Mouse (Mus musculus) right cerebral cortex, postnatal 36 days (tissue): ENCODE results near the gene Rrp1.
"Not testable (repeated sequence)": the region's sequence is repeated elsewhere in the genome, so short reads cannot be mapped to it uniquely, and the experiment has no call there.

Experiments
- DNase-seq, 2 experiments: peaks; one replicate each; pipeline ENCODE4 v3.0.0; 2022; ENCODE audit warnings: low spot score in 2 of 2, mixed read lengths in 1 of 2

The Rrp1 gene

DNA sequence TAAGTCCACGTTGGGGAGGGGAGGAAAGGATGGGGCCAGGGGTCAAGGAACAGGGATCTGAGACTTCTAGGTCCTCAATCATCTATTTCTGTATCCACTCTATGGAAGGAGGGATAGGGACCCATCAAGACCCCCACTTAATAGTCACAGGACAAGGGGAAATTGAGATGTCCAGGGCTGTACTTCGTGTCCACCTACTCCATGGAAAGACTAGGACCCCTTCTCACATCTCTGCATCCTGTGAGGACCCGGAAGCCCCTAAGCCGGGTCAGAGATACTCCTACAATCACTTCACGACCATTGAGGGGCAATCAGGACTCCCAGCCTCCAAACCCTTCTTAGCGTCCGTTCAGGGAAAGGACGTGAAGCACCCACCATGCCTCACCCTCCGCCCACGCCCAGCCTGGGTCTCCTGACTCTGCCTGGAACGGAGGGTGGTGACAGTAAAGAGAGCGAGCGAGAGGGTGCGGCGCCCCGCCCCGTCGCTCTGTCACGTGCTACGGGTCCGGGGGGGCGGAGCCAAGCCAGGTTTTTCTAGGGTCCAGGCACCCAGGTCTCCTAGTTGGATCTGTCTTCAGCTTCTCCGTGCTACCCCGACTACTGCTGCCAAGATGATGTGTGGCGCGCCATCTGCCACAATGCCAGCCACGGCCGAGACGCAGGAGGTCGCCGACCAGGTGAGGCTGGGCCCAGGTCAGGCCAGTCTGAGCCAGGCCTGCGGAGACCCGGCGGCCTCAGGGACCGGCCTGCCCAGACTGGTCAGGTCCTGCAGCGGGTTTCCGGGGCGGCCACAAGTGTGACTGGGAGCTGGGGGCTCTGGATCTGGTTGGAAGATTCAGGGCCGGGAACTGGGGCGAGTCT, 12.6 kb upstream of the Rrp1 start, which contains the start of gene Cstb:
Cstb (plus strand) TSS at position 489 of the 861 bp plus-strand sequence.
- DNase-seq: peak; percentile 82 to 86

DNA sequence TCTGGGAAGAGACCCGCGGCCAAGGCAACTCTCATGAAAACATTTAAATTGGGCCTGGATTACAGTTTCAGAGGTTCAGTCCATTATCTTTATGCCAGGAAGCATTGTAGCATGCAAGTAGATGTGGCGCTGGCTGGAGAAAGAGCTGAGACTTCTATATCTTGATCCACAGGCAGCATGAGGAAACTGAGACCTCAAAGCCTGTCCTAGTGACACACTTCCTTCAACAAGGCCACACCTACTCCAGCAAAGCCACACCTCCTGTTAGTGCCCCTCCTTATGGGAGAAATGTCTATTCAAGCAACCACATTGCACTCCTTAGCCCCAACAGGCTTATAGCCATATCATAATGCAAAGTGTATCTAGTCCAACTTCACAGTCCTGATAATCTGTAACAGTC, 9.8 kb upstream of the Rrp1 start:
- no peak for DNase-seq

DNA sequence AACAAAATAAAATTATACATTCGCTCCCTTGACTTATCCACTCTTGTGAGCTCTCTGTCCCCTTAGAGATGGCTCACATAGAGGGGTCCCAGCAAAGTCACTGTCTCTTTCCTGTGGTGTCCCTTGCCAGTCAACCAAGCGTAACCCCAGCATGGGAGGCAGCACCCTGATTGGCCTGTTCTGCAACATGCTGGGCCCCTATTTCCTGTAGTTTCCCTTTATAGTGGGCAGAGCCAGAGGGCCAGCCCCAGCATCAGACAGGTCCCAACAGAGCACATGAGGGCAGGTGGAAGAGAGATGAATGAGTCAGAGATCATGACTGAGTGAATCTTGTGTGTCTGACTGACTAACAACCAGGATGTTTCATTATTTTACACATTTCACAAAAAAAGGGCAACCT, 8.1 kb upstream of the Rrp1 start:
- no peak for DNase-seq

DNA sequence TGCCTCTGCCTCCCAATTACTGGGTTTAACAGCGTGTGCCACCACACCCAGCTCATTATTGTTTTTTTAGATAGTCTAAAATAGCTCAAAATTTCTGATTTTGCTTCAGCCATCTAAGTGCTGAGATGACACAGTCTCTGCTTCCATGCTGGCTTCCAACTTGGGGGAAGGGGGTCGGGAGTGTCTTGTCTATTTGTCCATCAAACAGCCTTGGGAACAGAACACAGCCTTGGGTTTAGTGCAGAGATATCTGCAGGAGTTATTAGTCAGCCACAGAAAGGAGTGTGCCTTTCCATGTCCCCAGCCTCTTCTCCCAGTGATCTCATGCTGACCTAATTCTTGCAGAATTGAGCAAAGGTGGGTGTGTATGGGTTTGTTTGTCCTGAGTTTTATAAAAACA, 5.9 kb upstream of the Rrp1 start:
- no peak for DNase-seq

DNA sequence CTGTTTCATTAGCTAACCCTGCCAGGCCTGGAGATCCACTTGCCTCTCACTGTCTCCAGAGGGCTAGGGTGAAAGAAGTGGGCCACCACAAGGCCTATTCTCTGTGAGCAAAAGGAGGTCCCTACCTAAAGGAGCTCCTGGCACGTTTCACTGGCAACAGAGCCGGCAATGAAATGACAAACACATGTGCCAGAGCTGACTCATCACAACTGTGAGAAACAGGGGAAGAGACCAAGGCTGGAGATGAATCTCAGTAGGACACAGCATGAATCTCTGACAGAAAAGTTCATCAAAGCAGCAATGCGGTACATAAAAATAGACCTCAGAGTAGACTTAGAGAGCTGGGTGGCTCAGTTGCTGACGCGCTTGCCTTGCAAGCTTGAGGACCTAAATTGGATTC, 5.0 kb upstream of the Rrp1 start:
- peak in 1 of 2 experiments; percentile 40 for DNase-seq

DNA sequence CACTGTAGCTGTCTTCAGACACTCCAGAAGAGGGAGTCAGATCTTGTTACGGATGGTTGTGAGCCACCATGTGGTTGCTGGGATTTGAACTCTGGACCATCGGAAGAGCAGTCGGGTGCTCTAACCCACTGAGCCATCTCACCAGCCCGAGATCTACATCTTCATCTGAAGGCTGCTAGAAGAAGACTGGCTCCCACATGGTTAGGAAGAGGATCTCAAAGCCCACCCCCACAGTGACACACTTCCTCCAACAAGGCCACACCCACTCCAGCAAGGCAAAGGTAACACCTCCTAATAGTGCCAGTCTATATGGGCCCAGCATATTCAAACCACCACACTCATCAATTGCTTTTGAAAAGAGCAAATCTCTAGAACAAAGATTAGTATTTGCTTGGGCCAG, 2.1 kb upstream of the Rrp1 start:
- not testable (repeated sequence) for DNase-seq

DNA sequence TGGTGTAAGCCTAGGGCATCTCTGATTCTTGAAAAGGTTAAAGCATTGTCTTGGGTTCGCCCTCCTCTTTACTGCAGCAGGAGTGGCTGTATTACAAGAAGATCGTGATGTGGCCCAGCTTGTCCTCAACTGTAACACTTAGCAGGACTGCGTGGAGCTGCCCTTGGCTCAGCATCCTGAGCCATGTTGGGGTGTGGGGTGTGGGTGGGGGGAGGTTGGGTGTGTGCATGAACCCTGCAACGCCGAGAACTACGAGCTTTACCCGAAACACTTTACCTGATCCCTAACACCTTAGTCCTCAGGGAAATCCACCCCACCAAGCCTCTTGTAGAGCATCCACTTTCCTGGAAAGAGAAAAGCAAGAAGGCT, 293 bp upstream of the Rrp1 start:
- no peak for DNase-seq

DNA sequence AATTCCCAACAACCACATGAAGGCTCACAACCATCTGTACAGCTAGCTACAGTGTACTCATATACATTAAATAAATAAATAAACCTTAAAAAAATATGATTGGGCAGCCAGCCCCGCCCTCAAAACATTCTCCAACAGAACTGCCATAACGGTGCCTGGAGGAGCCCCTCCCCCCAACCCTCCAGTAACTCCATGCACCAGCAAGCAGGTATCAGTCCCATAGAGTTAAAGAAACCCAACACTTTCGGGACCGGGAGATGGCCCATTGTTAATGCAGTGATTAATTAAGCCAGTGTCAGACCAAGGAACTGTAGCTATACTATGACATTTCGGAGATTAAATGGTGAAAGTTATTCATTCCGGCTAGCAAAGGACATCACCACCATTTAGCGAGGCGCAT, 992 bp downstream of the Rrp1 start:
- DNase-seq: no peak

DNA sequence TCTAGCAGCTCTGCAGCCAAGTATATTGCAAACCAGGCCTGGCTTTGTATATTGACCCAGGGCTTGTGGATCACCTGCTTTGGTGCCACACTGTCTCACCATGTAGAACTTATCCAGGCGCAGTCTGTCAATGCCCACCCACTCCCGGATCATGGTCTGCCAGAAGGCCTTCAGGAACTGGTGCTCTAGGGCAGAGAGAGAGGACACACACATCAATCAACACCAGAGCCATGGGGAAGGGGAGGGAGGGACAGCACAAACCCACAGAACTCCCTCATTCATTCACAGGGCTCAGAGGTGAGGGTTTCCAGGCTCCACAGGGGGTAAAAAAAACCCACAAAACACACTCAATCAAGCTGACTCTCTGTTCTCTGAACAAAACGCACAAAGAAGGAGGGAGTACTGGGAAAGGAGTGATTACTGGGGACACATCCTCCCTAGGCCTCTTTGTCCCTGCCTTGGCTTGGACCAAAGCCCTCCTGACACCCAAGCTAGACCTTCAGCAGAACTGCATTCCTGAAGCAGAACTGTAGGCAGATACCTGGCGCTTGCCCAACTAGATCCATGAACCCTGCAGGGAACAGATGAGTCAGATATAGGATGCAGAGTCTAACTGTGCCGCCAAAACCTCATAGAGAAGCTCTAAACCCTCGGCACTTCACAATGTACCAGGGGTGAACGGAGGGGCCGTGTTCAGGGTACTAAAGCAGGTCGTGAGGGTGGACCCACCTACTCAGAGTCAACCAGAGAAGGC, 3.6 kb downstream of the Rrp1 start:
- DNase-seq: no peak

DNA sequence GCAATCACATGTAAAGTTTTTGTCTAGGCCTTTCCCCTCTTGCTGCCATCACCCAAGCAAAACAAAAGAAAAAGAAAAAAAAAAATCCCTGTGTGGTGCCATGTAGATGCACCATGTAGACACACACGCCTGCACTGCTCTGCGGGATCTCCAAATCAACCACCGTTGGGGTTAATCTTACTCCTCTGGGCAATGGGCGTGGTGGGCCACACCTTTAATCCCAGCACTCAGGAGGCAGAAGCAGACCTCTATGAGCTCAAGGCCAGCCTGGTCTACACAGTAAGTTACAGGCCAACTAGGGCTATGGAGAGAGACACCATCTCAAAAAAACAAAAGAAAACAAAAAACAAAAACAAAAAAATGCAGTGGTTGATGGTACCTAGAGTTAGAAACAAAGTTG, 5.7 kb downstream of the Rrp1 start:
- DNase-seq: no peak

DNA sequence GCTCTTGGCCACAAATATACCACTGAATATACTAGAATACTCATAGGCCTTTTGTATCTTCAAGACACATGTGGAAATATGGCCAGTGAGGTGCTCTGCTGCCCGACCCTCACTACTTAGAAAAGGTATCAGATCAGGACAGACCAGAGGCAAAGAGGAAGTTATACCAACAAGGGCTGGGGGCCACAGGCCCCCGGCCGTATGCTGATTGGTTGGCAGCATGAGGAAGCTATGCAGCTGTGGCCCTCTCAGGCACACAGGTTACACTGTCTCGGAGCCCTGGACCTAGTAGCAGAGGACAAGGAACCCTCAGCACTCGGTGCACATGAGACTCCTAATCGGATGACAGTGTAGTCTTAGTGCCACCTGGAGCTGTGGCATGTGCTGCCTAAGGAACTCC, 6.7 kb downstream of the Rrp1 start:
- DNase-seq: no peak

DNA sequence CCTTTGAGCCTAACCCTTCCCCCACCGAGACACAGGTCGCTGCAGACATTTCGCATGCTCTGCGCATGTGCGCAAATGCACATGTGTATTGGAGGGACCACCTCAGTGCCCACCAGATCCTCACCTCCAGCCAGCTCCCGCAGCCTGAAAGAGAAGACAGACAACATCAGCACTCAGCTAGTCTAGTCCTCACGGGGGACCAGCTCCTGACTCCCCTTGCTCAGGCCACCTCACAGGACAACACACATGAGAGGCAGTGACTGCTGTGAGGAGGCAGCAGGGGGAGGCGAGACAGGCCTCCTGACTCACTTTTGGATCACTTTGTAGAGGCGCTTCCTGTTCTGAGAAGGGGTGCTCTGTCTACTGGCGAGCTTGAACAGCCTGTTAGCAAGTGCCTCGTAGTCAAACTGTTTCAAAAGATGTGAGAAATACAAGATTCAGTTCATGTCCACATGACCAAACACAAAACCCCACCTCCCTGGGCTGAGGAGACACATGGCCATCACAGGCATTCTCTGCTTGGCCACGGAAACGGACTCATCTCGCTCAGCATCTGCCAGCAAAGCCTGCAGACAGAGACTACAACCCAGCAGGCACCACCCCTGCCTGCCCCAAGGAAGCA, 10.4 kb downstream of the Rrp1 start:
- DNase-seq: no peak

DNA sequence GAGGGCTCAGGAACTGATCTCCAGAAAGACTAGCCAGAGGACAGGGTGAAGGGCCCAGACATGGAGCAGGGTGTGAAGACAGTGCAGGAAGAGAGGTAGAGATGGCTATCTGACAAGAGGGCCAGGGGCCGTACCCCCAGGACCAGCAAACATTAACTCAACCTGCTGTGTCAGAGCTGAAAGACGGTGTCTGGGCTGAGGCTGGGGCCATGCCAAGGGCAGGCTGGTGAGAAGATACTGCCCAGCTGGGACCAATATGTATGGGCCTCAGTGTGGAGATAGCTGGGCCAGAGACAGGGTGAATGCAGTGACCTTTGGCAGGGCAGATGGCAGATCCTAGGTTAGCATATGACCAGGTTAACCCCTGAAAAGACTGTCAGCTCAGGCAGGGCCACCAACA, 11.7 kb downstream of the Rrp1 start:
- no peak for DNase-seq

DNA sequence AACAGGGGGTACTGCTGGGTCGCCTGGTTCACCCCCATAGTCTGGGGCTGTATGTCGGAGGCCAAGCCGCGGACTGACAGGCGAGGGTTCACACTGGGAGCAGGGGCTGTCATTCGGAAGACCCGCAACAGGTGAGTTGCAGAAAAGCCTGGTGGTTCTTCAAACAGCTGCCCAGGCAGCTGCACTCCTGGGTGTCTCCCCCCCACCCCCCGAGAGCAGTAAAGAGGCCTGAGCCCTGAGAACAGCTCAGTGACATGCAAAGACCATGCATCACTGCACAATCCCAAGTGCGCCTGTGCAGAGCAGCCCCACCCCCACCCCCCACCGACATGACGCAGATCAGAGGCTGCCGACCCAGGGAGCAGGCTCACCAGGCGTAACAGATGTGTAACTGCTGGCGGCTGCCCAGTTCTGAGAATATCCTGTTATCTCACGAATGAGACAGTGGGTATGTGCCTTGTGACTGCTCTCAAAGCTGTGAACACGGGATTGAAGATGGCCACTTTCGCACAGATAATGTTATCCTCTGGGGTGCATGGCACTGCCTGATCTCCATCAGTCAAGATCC, 13.7 kb downstream of the Rrp1 start:
- no peak for DNase-seq

DNA sequence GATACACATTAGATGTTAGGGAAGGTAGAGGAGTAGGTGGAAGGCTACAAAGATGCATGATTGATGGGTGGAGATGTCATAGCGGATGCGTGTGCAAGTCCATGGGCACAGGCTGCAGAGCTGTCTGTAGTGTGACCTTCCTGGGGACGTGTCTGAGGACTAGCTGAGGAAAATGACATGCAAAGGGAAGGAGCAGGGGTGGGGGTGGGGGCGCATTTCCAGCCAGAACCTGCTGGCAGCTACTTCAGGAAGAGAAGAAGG, 16.3 kb downstream of the Rrp1 start:
- no peak for DNase-seq

DNA sequence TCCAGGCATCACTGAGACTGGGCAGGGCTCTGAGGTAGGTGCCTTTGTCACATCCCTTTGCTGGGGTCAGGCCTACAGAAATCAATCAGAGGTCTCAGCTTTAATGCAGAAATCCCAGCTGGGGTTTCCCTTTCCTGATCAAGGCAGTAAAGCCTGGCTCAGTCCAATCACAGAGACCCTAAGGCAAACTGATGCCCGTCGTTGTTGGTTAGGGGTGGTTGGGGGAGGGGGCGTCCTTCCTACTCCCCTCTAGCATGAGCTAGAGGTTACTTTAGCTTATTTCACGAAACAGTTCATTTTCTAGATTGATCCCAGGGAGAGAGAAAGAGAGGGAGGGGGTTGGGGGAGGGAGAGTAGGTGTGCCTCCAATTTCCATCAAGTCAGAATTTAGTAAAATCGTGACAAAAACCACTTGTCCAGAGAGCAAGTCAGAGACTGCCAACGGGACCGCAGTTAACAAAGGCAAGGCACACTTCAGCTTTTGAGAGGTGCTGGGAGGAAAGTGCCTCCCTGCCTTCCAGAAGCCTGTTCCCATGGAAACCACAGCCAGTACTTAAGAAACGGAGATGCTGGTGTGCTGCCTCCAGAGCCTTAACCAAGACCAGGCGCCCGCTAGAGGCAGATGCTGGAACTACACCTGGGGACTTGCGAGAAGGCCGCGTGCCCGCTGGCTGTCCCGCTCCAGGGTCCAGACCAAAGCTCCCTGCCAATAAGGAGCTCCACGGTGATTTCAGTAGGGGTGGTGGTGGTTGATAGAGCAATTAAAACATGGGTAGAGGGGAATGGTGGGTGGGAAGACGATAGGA, 16.8 kb downstream of the Rrp1 start:
- DNase-seq: peak; percentile 95 to 96

DNA sequence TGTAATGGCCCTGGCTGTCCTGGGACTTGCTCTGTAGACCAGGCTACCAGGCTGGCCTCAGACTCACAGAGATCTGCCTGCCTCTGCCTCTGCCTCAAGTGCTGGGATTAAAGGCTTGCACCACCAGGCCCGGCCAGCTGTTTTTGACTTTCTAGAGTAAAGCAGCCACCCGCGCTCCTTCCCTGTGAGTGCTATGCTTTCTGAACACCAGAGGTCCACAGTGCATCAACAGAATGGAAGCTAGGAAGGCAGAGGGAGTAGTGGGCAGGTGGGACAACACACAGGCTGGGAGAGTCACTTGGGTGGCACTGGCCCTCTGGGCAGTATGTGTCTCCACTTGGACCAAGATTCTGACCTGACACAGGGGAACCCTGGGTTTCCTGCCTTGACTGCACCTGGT, 17.5 kb downstream of the Rrp1 start:
- DNase-seq: no peak

DNA sequence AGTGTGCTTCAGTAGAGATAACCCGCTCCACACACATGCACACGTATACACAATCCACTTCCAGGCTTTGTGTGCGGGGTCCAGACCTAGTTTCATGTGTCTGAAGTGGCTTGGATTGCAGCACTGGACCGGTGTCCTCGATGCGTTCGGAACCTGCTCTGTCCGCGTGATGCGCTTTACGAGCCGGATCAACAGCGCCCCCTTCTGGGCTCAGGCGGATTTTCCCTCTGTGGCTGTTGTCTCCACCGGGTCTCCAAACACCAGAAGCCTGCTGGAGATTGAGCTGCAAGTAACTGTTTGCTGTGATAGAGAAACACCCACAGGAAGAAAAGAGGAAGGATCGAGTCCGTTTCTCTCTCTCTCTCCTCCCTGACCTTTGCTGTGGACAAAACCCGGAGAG, 20.8 kb downstream of the Rrp1 start:
- peak; percentile 61 to 74 for DNase-seq

DNA sequence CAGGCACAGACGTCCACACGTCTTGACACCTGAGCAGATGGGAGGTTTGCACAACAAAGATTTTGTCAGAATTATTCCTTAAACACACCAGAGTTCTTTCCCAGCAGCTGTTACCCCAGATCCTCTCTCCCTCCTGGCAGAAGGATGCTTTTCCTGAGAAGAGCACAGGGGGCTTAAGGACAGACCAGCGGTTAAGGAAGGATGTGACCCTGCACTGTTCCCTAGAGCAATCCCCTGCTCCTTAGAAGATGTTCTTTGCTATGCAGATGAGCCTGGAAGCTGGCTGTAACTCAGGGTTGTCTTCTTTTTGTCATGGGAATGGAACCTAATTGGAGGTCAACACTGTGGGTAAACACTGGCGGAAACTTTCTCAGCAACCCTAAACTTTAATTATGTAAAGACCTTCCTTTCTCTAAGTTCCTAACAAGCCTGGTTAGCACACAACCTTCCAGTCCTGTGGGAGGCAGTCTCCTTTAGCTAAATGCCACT, 21.8 kb downstream of the Rrp1 start:
- DNase-seq: no peak

DNA sequence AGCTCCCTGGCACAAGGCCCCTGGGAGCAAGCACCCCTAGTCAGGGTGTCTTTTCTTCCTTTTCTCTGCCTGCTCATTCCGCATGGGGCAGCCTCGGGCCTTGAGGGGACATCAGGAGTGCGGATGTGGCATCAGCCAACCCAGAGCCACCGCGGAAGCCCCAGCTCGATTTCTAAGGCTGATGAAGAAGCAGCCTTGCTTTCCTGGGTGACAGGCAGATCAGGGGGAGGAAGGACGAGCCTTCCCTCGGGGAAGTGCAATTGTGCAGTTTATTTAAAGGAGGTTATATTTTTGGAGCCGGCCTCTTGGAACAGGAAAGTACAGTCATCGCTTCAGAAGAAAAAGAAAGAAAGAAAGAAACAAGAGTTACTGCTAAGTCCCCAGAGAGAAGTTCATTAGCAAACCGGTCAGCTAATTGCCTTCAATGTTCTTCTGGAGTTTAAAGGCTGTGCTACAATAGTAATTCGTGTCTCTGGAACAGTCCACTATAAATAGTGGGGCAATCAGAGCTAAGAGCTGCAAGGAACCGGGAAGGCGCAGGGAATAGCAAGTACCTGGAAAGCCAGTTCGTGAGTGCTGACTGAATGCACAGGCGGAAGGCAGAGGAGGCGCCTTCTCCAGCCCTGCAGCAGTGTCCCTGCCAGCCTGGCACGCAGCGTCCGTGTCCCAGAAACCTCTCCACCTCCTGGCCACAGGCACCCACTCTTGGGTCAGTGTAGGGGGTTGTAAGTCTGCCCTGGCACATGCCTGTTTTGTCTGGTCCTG, 24.4 kb downstream of the Rrp1 start:
- DNase-seq: peak; percentile 55 to 63

DNA sequence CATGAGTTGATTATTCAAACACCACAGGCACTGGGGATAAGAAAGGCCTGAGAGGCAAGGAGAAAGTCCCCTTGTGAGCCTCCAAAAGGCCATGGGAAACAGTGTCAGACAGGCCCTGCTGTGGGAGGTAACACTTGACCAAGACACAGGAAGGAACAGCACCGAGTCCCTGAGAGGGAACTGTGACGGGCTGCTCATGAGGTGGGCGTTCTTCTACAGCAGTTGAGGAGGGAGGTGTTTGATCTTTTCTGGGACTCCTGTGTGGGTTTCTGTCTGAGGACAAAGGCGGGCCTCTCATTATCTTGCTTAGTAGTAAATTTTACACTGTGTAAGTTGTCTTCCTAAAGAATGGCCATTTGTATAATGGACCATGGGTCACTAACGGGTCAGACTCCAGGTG, 27.3 kb downstream of the Rrp1 start:
- peak in 1 of 2 experiments; percentile 68 for DNase-seq
